Mouse (Mus musculus): ENCODE measurements around the gene Gdf15. TPM values are rescaled to one million over a fixed set of nuclear protein-coding genes. Genes with fewer than 3 reads are reported as not detected.

Gdf15 gene
- polyA plus RNA-seq, 1 experiment from 2014 or later = 0.60 TPM

DNA sequence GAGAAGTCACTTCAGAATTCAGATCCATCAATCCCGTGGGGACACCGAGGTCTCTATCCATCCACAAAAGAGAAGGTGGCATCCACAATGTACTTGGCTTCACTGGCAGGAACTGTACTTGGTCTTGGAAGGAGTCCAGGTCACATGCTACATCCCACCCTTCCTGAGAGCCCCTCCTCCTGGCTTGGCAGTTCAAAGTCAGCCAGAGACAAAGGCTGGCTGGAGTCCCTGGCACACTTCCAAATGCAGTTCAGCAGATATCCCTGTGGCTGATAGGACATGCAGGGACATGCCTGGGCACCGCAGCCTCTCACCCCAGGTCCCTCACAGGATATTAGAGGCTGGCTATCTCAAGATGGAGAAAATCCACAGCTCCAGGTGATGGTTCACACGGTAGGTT lies 17.1 kb upstream of the Gdf15 start:
- Histone ChIP-seq H3K4me3 (ENCODE audit: low read length) (no peak overlapping the region), H3K9ac (ENCODE audit: low read length) (no peak overlapping the region; the same call in 1 of the 2 replicates), H3K27ac (ENCODE audit: low read length) (peak overlapping the region; percentile 81), H3K4me1 (replicated peaks; ENCODE audit: control insufficient read depth, insufficient read depth, low read length) (peaks cover 41% of the 10 kb centered on the region), H3K36me3 (ENCODE audit: control insufficient read depth, insufficient read depth, low read length) (peaks cover 16% of the 10 kb centered on the region), H3K9me3 (ENCODE audit: control insufficient read depth, low read length) (no peaks in the 10 kb centered on the region), H3K4me2 (ENCODE audit: low read depth, low read length) (0 out of 2 replicates have a peak overlapping the region, but pooled peaks have one; percentile 28), H3K27me3 (ENCODE audit: control insufficient read depth, insufficient read depth, low read depth, low read length) (no peaks in the 10 kb centered on the region)
- WGBS = 21% methylated on average over 4 of the region's 4 CpGs
- ATAC-seq (ENCODE audit: low read depth) = peak; percentile 89

DNA sequence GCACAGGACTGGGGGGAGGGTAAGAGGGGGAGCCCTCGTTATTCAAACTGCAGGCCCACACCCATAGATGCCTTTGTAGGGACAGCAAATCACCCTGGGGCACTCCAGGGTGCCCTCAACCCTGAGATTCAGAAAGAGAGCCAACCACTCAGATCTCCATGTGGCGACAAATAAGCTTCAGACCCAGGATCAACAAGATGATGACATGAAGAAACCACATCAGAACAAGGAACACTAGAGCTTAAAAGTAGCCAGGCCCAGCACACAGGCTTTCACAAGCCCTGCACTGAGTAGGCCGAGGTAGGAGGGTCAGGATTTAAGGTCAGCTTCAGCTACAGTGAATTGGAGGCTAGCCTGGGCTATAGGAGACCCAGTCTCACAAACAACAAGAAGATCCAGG lies 16.7 kb upstream of the Gdf15 start:
- Histone ChIP-seq H3K9me3 (ENCODE audit: control insufficient read depth, low read length) (no peaks in the 10 kb centered on the region), H3K4me2 (ENCODE audit: low read depth, low read length) (no peak overlapping the region), H3K27ac (ENCODE audit: low read length) (peak overlapping the region; percentile 81; the same call in 1 of the 2 replicates), H3K4me3 (ENCODE audit: low read length) (no peak overlapping the region), H3K36me3 (ENCODE audit: control insufficient read depth, insufficient read depth, low read length) (peaks cover 16% of the 10 kb centered on the region), H3K4me1 (replicated peaks; ENCODE audit: control insufficient read depth, insufficient read depth, low read length) (peaks cover 41% of the 10 kb centered on the region), H3K27me3 (ENCODE audit: control insufficient read depth, insufficient read depth, low read depth, low read length) (no peaks in the 10 kb centered on the region), H3K9ac (ENCODE audit: low read length) (no peak overlapping the region)
- WGBS = 37% methylated on average over 3 of the region's 3 CpGs
- ATAC-seq (ENCODE audit: low read depth) = peak; percentile 29

DNA sequence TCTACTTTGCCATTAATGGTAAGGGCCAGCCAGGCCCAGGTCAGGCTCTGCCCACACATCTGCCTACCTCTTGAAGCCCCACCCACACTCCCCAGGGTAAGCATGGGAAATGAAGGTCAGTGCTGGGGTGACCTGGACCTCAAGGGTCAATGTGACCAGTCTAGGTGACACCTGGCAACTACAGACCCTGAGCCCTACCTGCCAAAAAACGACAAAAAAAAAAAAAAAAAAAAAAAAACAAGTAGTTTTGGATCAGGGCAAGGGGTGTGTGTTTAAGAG lies 15.8 kb upstream of the Gdf15 start:
- Histone ChIP-seq H3K9me3 (ENCODE audit: control insufficient read depth, low read length) (no peaks in the 10 kb centered on the region), H3K4me1 (replicated peaks; ENCODE audit: control insufficient read depth, insufficient read depth, low read length) (peaks cover 41% of the 10 kb centered on the region), H3K27me3 (ENCODE audit: control insufficient read depth, insufficient read depth, low read depth, low read length) (no peaks in the 10 kb centered on the region), H3K36me3 (ENCODE audit: control insufficient read depth, insufficient read depth, low read length) (peaks cover 16% of the 10 kb centered on the region), H3K9ac (ENCODE audit: low read length) (no peak overlapping the region), H3K4me2 (ENCODE audit: low read depth, low read length) (no peak overlapping the region), H3K27ac (ENCODE audit: low read length) (no peak overlapping the region), H3K4me3 (ENCODE audit: low read length) (no peak overlapping the region)
- 38% methylated on average over 1 of the region's 1 CpGs for WGBS
- ATAC-seq (ENCODE audit: low read depth) = no peak

DNA sequence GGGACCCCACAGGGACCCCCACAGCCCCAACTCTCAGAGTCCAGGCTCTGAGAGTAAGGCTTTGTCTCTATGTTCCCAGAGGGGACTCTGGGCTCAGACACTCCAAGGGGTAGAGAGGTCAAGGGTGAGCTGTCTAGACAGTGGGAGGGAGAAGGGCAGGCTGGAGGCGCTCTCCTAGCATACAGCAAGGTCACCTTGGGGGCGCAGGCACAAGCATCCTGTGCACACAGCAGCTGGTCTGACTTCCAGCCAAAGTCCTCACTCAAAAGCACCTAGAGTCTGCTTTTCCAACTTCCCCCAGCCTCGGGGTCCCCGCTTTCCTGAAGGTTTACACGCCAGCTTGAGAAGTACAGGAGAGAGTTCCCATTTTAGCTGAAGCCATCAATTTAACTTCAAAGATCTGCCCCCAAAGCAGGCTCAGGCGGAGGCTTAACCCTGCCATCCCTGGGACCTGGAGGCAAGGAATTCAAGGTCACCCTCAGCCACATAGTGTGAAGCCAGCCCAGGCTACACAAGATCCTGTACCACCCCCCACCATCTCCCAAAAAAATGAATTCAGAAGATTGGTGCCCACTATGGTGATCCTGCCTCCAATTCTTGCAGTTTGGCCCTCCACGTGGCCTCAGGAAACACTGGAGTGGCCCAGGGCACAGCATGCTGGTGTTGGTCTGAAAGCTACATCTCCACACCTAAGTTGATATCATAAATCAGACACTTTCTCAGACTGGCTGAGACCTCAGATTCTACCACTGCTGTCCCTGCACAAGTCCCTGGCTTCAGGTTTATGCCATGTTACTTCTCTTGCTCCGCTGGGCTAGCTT lies 15.3 kb upstream of the Gdf15 start:
- H3K4me2 ChIP-seq (ENCODE audit: low read depth, low read length) = no peak overlapping the region
- no peak overlapping the region for H3K4me3 ChIP-seq (ENCODE audit: low read length)
- peaks cover 41% of the 10 kb centered on the region for H3K4me1 ChIP-seq (replicated peaks; ENCODE audit: control insufficient read depth, insufficient read depth, low read length)
- no peaks in the 10 kb centered on the region for H3K27me3 ChIP-seq (ENCODE audit: control insufficient read depth, insufficient read depth, low read depth, low read length)
- H3K9me3 ChIP-seq (ENCODE audit: control insufficient read depth, low read length) = no peaks in the 10 kb centered on the region
- H3K9ac ChIP-seq (ENCODE audit: low read length) = peak overlapping the region; percentile 30; the same call in 1 of the 2 replicates
- no peak for ATAC-seq (ENCODE audit: low read depth)
- H3K27ac ChIP-seq (ENCODE audit: low read length) = no peak overlapping the region
- WGBS = 42% methylated on average over 8 of the region's 8 CpGs
- H3K36me3 ChIP-seq (ENCODE audit: control insufficient read depth, insufficient read depth, low read length) = peaks cover 16% of the 10 kb centered on the region

DNA sequence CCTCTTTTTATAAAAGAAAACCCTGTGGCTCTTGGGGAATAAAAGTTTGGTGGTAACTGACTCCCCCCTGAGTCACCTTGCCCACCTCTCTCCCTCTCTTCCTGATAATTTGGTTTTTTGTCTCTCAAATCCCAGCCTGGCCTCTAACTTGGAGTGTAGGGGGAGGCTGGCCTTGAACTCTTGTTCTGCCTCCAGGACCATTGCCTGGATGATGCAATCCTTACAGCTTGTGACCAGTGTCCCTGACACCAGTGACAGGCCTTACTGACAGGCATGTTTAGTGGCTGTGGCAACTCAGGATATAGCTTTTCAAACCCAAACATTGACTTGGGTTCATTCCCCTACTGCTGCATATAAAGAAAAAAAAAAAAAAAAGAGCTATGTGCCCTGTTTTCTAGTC lies 14.5 kb upstream of the Gdf15 start:
- Histone ChIP-seq H3K27ac (ENCODE audit: low read length) (no peak overlapping the region), H3K9ac (ENCODE audit: low read length) (no peak overlapping the region), H3K4me2 (ENCODE audit: low read depth, low read length) (no peak overlapping the region), H3K4me1 (replicated peaks; ENCODE audit: control insufficient read depth, insufficient read depth, low read length) (peaks cover 41% of the 10 kb centered on the region), H3K36me3 (ENCODE audit: control insufficient read depth, insufficient read depth, low read length) (peaks cover 9% of the 10 kb centered on the region), H3K9me3 (ENCODE audit: control insufficient read depth, low read length) (no peaks in the 10 kb centered on the region), H3K4me3 (ENCODE audit: low read length) (no peak overlapping the region), H3K27me3 (ENCODE audit: control insufficient read depth, insufficient read depth, low read depth, low read length) (no peaks in the 10 kb centered on the region)
- no peak for ATAC-seq (ENCODE audit: low read depth)

DNA sequence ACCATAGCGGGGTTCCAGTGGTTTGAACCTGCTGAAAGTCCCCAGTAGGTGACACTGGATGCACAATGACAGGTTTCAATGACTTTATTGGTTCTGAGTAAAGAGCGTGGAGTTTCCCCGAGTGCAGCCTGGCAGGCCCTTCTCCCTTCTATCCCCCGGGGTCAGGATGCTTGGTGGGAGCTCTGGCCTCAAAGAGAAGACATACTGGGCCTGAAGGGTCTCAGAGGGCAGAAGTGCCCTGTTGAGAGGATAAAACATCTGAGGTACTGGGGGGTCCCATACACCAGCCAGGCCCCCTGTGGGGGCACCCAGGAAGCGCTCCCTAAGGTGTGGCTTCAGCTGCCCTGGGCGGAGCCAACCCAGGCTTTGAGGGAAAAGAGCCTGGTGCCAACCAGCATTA lies 14.1 kb upstream of the Gdf15 start:
- H3K27ac ChIP-seq (ENCODE audit: low read length) = no peak overlapping the region
- no peak overlapping the region for H3K4me3 ChIP-seq (ENCODE audit: low read length)
- WGBS = 82% methylated on average over 6 of the region's 6 CpGs
- ATAC-seq (ENCODE audit: low read depth) = no peak
- H3K9me3 ChIP-seq (ENCODE audit: control insufficient read depth, low read length) = no peaks in the 10 kb centered on the region
- H3K36me3 ChIP-seq (ENCODE audit: control insufficient read depth, insufficient read depth, low read length) = peaks cover 7% of the 10 kb centered on the region
- no peak overlapping the region for H3K9ac ChIP-seq (ENCODE audit: low read length)
- peaks cover 41% of the 10 kb centered on the region for H3K4me1 ChIP-seq (replicated peaks; ENCODE audit: control insufficient read depth, insufficient read depth, low read length)
- no peaks in the 10 kb centered on the region for H3K27me3 ChIP-seq (ENCODE audit: control insufficient read depth, insufficient read depth, low read depth, low read length)
- no peak overlapping the region for H3K4me2 ChIP-seq (ENCODE audit: low read depth, low read length)

DNA sequence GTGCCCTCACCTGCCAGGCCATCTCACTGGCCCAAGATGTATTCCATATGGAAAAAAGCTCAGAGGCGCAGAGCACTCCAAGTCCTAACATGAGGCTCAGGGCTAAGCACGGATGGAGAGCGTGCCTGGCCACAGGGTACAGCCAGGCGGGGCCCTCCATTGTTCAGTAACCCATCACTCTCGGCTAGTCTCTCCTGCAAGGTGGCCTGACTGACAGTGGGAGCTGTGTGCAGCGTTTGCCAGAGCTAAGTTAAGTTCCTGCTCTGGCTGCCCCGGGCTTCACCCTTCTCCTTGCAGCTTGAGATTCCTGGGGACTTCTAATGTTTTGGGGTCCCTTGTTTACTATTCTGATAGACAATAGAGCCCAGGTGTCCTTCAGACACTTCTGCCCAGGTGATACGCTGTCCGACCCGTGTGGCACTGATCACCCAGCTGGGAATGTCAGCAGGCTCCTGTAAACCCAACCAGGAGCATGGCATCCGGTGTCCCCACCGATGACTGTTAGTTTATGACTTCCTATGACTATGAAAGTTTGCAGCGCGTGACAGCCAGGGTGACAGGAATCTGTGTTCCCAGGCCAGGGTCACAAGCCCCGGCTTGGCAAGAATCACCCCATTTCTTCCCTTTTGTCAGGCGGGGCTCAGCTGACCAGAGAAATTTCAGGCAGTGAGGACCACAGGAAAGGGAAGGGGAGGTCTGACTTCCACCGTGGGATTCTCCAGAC lies 13.4 kb upstream of the Gdf15 start:
- H3K27ac ChIP-seq (ENCODE audit: low read length) = no peak overlapping the region
- H3K36me3 ChIP-seq (ENCODE audit: control insufficient read depth, insufficient read depth, low read length) = peaks cover 4% of the 10 kb centered on the region; the same call in 1 of the 2 replicates
- ATAC-seq (ENCODE audit: low read depth) = no peak
- no peak overlapping the region for H3K4me3 ChIP-seq (ENCODE audit: low read length)
- H3K4me2 ChIP-seq (ENCODE audit: low read depth, low read length) = no peak overlapping the region
- 41% methylated on average over 17 of the region's 17 CpGs for WGBS
- H3K9me3 ChIP-seq (ENCODE audit: control insufficient read depth, low read length) = no peaks in the 10 kb centered on the region
- H3K9ac ChIP-seq (ENCODE audit: low read length) = peak overlapping the region; percentile 25; the same call in 1 of the 2 replicates
- H3K4me1 ChIP-seq (replicated peaks; ENCODE audit: control insufficient read depth, insufficient read depth, low read length) = peaks cover 41% of the 10 kb centered on the region
- H3K27me3 ChIP-seq (ENCODE audit: control insufficient read depth, insufficient read depth, low read depth, low read length) = no peaks in the 10 kb centered on the region

DNA sequence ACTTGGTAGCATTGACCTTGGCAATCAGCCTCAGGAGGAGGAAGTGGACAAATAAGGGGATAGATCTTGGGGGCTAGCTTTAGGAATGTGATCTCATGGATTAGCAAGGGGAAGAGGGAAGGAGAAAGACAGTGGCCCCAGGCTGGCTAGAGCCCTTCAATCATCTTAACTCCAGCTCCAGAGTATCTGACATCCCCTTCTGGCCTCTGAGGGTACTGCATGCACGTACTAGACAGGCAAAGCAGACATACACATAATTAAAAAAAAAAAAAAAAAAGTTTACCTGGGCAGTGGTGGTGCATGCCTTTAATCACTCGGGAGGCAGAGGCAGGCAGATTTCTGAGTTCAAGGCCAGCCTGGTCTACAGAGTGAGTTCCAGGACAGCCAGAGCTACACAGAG lies 11.8 kb upstream of the Gdf15 start:
- Histone ChIP-seq H3K9me3 (ENCODE audit: control insufficient read depth, low read length) (no peaks in the 10 kb centered on the region), H3K4me1 (replicated peaks; ENCODE audit: control insufficient read depth, insufficient read depth, low read length) (peaks cover 28% of the 10 kb centered on the region), H3K4me3 (ENCODE audit: low read length) (no peak overlapping the region), H3K27me3 (ENCODE audit: control insufficient read depth, insufficient read depth, low read depth, low read length) (no peaks in the 10 kb centered on the region), H3K9ac (ENCODE audit: low read length) (no peak overlapping the region), H3K27ac (ENCODE audit: low read length) (no peak overlapping the region), H3K4me2 (ENCODE audit: low read depth, low read length) (no peak overlapping the region), H3K36me3 (ENCODE audit: control insufficient read depth, insufficient read depth, low read length) (no peaks in the 10 kb centered on the region)
- 88% methylated on average over 2 of the region's 2 CpGs for WGBS
- ATAC-seq (ENCODE audit: low read depth) = no peak

DNA sequence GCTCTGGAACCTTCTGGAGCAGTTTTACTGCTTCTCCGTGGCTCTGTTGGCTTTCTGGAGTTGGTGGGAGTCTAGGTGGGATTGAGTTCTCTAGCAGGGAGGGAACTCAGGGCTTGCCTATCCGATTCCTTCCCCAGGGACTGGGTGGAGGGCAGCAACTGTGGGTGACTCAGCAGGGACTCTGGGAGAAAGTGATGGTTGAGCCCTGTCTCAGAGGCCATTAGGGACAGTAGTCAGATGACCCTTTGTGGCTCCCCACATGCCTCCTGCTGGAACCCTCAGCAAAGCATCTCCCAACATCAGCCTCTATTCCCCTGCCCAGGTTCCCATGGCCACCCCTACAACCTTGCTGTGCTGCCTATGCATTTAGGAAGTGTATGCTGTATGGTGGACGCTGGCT lies 10.8 kb upstream of the Gdf15 start:
- 70% methylated on average over 3 of the region's 3 CpGs for WGBS
- no peak for ATAC-seq (ENCODE audit: low read depth)
- H3K4me2 ChIP-seq (ENCODE audit: low read depth, low read length) = no peak overlapping the region
- no peaks in the 10 kb centered on the region for H3K36me3 ChIP-seq (ENCODE audit: control insufficient read depth, insufficient read depth, low read length)
- peaks cover 24% of the 10 kb centered on the region for H3K4me1 ChIP-seq (replicated peaks; ENCODE audit: control insufficient read depth, insufficient read depth, low read length)
- H3K9me3 ChIP-seq (ENCODE audit: control insufficient read depth, low read length) = no peaks in the 10 kb centered on the region
- H3K27ac ChIP-seq (ENCODE audit: low read length) = no peak overlapping the region
- H3K9ac ChIP-seq (ENCODE audit: low read length) = no peak overlapping the region
- H3K27me3 ChIP-seq (ENCODE audit: control insufficient read depth, insufficient read depth, low read depth, low read length) = no peaks in the 10 kb centered on the region
- H3K4me3 ChIP-seq (ENCODE audit: low read length) = no peak overlapping the region
